Mouse (Mus musculus): ENCODE measurements around the gene Agtrap. TPM values are rescaled to one million over a fixed set of nuclear protein-coding genes. Genes with fewer than 3 reads are reported as not detected.

The Agtrap gene
- total RNA-seq, 1 experiment from 2014 or later: 45.1 TPM

- DNase-seq: peak; percentile 86
Observed at GRCm38 (mm10) chr4:148075259-148075658, 12.6 kb downstream of the Agtrap start.

- no peak for DNase-seq
Observed at GRCm38 (mm10) chr4:148074521-148075189, 13.2 kb downstream of the Agtrap start.

- peak; percentile 64 for DNase-seq
Observed at GRCm38 (mm10) chr4:148071508-148071907, 16.3 kb downstream of the Agtrap start.

- DNase-seq: no peak
Observed at GRCm38 (mm10) chr4:148069602-148070218, 18.1 kb downstream of the Agtrap start.

- DNase-seq: no peak
Observed at GRCm38 (mm10) chr4:148067346-148067745, 20.5 kb downstream of the Agtrap start.

- DNase-seq: peak; percentile 74
Observed at GRCm38 (mm10) chr4:148066401-148066744, 21.5 kb downstream of the Agtrap start.

- DNase-seq: peak; percentile 50
Observed at GRCm38 (mm10) chr4:148065702-148066400, 22.0 kb downstream of the Agtrap start.

- DNase-seq: no peak
Observed at GRCm38 (mm10) chr4:148061086-148061480, 26.7 kb downstream of the Agtrap start.

- DNase-seq: peak; percentile 74
Observed at GRCm38 (mm10) chr4:148060120-148061085, 27.4 kb downstream of the Agtrap start.

- no peak for DNase-seq
Observed at GRCm38 (mm10) chr4:148058993-148059392, 28.8 kb downstream of the Agtrap start.

GRCm38 (mm10) chr4:148058218-148058819 lies 29.5 kb downstream of the Agtrap start:
- DNase-seq: no peak

- no peak for DNase-seq
Observed at GRCm38 (mm10) chr4:148057661-148058209, 30.1 kb downstream of the Agtrap start.

- peak; percentile 72 for DNase-seq
Observed at GRCm38 (mm10) chr4:148056801-148057200, 31.0 kb downstream of the Agtrap start.

- no peak for DNase-seq
Observed at GRCm38 (mm10) chr4:148056246-148056645, 31.6 kb downstream of the Agtrap start.

GRCm38 (mm10) chr4:148054961-148055695 lies 32.7 kb downstream of the Agtrap start:
- no peak for DNase-seq

- DNase-seq: no peak
Observed at GRCm38 (mm10) chr4:148053417-148053920, 34.4 kb downstream of the Agtrap start.

GRCm38 (mm10) chr4:148052976-148053375 lies 34.9 kb downstream of the Agtrap start:
- DNase-seq: no peak

GRCm38 (mm10) chr4:148051886-148052285 lies 35.9 kb downstream of the Agtrap start:
- DNase-seq: no peak

GRCm38 (mm10) chr4:148051046-148051776 lies 36.6 kb downstream of the Agtrap start:
- DNase-seq: no peak
